Mouse (Mus musculus) inflammation-experienced regulatory T-cells, adult 6 months (primary cell): ENCODE measurements at regions not wholly inside any gene's neighbourhood (a gene's known extent, or its start where the extent isn't known, plus 50 kb on each side); places are given as distances from the start of the nearest gene placed in this dataset.

Experiments used
- ATAC-seq: one replicate; pipeline ENCODE4 v1.8.0; 2017

DNA sequence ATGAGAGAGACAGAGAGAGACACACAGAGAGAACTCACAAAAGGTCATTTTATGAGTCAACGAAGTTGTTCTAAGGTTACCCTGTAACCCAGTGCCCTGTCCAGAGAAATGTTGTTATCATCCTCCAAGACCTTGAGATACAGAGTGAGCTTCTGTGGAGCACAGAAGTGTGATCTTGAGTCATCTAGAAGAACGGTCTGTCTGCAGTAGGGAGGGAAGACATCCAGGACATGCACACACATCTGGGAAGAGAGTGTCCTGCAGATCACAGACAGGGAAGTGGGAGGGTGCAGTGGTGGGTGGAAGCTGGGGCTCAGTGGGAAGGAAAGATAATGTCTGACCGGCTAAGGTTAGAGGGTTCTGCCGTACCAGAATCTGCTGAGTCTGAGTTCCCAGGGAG, 155.3 kb downstream of the Fam169b start:
- ATAC-seq: no peak

DNA sequence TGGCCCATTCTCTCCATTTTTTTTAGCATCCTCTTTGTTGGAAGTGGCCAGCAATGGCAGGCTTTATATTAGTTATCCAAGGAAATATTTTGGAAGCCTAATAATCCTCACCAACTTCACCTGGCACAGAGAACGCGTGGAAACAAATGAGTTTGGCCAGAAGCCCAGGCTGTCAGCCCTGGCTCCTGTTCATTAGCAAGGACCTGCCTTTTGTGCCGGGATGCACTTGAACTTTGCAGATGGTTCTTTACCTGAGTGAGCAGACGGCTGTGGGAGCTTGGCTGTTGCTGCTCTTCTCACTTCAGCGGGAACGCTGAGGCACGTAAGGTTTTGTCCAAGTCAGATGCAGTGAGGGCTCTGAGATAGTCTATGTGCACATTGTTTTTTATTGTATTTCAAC, 142.3 kb downstream of the Fam169b start:
- no peak for ATAC-seq

DNA sequence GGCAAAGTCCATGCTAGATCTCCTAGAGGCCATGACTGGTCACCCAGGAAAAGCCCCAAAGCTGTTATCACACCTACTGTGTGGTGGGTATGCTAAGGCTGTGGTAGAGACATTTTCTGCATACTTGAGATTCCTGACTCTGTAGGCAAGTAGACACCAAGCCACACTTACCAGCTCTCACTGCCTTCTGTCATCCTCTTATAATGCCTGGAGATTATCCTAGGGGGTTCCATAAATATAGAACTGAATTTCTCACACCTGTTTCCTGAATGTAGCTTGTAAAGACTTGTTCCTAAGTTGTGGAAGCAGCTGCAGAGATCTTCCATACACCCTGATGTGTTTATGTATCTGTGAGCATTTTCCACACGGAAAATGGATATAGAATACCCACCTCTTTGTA, 139.1 kb downstream of the Fam169b start:
- ATAC-seq: no peak
